Mouse (Mus musculus): ENCODE measurements around the gene Catsper4.

Catsper4 gene

GRCm38 (mm10) chr4:134181825-134182224 is 45.4 kb downstream of the Catsper4 start:
- no peak for DNase-seq (ENCODE audit: low spot score)

DNA sequence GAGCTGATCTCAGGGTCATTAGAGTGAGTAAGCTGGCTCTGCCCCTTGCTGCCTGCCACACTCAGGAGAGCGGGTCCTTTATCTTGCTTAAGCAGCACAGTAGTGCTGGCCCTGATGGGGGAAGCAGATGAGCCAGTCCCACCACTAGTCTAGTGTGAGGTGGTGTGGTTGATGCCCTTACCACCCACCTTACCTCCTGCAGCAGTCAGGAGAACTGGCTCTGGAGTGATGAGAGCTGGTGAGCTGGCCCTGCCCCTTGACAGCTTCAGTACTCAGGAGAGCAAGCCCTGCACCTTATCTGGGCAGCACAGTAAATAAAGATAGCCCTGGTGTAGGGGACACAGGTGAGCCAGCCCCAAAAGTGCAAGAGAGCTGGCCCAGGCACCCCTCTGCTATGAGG is 46.1 kb downstream of the Catsper4 start:
- no peak for DNase-seq (ENCODE audit: low spot score)

DNA sequence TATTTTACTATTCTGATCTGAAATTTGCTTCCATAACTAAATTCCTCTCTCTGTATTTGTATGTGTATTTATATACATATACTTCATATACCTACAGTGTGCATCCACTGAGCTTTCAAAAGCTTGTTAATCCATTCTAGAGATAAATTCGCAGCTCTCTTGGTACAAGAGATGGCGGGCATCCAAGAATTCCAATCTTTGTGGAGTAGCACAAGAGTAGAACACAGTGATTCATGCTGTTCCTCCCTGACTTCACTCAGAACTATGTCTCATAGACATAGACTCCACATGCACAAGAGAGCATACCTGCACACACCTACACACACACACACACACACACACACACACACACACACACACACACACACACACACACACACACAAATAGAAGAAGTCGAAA is 54.8 kb downstream of the Catsper4 start:
- no peak for DNase-seq (ENCODE audit: low spot score)

DNA sequence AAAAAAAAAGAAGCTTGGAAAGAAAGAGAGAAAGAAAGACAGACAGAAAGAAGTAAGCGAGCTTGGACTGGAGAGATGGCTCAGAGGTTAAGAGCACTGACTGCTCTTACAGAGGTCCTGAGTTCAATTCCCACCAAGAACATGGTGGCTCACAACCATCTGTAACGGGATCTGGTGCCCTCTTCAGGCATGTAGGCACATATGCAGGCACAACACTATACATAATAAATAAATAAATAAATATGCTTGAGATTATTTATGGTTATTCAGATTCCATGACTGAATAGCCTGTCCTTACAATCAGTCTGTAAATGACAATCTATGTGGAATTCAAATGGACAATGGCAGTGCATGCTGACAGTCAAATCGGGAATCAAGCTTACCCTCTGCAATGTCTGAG is 60.3 kb downstream of the Catsper4 start:
- DNase-seq (ENCODE audit: low spot score) = no peak

- no peak for DNase-seq (ENCODE audit: low spot score)
Observed at GRCm38 (mm10) chr4:134165548-134166465, 61.4 kb downstream of the Catsper4 start.

DNA sequence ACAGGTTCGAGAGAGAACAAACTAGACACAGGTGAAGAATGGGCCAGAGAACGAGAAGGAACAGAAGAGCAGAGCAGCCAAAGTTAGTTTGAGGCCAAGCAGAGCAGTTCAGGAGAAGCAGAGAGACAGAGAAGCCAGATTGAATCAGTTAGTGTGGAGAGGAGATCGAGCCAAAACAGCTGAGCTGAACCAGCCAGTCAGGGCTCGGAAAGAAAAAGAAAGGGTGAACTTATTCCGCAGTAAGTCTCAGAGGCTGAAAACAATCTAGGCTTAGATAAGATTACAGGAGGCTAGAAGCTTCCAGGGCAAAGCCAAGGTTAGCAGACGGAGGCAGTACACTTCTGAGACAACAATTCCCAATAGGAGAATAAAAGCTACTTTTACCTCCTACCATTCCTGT is 62.2 kb downstream of the Catsper4 start:
- peak; percentile 55 for DNase-seq (ENCODE audit: low spot score)

DNA sequence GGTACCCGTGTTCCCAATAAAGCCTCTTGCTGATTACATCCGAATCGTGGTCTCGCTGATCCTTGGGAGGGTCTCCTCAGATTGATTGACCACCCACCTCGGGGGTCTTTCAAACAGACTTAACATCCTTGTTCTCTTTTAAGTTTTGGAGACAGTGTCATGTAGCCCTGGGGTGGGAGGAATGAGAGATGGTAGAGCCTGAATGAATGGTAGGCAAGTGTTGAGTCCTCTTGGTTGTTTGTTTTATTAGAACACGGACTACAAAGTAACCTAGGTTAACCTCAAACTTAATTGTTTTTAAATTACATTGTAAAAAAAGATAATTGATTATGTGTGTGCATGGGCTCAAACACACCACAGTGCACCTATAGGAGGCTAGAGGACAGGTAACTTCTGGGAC is 62.6 kb downstream of the Catsper4 start:
- no peak for DNase-seq (ENCODE audit: low spot score)
